Mouse (Mus musculus): ENCODE data around the gene Spaca5. TPM values are rescaled to one million over a fixed set of nuclear protein-coding genes. Genes with fewer than 3 reads are reported as not detected.

Gene Spaca5
- polyA plus RNA-seq (2015; fragmentation: Nextera tagmentation; extraction: Ambion mirVana): not detected in 2 replicates

- no peaks in the 10 kb centered on the region for H3K4me1 ChIP-seq
- H3K9ac ChIP-seq: no peak within 1 kb of the TSS
- H3K36me3 ChIP-seq (ENCODE audit: poor library complexity, severe bottlenecking): no peaks in the 10 kb centered on the region
- no peaks in the 10 kb centered on the region for H3K9me3 ChIP-seq (replicated peaks)
- H3K4me3 ChIP-seq: no peak within 1 kb of the TSS
- H3K4me2 ChIP-seq: no peak within 1 kb of the TSS
- ATAC-seq: no peak
- H3K27me3 ChIP-seq: no peaks in the 10 kb centered on the region
- H3K27ac ChIP-seq: no peak within 1 kb of the TSS
Observed at GRCm38 (mm10) chrX:21068106-21068505, at the start of gene Spaca5. TSS of gene Spaca5 (plus strand) at chrX:21068406.

GRCm38 (mm10) chrX:21061460-21061859 lies 6.7 kb upstream of the Spaca5 start:
- Histone ChIP-seq H3K4me1 (no peaks in the 10 kb centered on the region), H3K36me3 (ENCODE audit: poor library complexity, severe bottlenecking) (no peaks in the 10 kb centered on the region), H3K9me3 (replicated peaks) (no peaks in the 10 kb centered on the region), H3K27ac (no peak overlapping the region), H3K4me2 (peak overlapping the region; percentile 57), H3K27me3 (no peaks in the 10 kb centered on the region), H3K9ac (peak overlapping the region; percentile 61), H3K4me3 (peak overlapping the region; percentile 49)
- 17% methylated on average over 9 of the region's 9 CpGs for WGBS
- peak; percentile 62 for ATAC-seq

DNA sequence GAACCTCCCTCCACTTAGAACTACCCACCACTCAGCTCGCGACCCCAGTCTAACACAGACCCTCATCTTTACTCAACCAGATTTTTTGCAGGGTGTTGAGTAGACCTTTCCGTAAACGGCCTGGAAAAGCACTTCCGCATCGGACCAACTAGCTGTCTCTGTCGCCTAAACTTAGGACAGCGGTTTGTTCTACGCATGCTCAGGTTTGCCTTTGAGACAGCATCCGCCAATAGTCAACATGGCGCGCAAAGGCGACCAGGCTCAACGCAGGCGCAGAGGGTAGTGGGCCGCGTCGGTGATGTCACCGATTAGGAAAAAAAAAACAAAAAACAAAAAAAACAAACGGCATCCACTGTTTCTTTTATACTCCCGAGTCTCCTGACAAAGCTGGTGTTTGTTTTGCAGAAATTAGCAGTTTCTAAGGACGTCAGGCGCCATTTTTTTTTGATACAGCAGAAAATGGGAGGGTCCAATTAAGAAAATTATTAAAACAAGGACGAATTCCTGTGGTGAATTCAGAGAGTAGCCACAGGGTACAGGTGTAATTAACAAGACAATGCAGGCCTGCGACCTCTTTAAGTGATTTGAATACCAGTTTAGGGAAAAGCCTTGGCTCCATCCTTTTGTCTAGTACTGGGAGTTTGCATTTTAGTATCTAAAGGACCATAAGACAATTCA lies 6.2 kb upstream of the Spaca5 start, which contains the start of gene Zfp182:
Gene Zfp182, minus strand, starts transcription at position 451 of the 678 bp plus-strand sequence.
- Histone ChIP-seq H3K4me3 (peak within 1 kb of the TSS; percentile 49), H3K27me3 (no peaks in the 10 kb centered on the region), H3K27ac (no peak within 1 kb of the TSS; the same call in 1 of the 2 replicates), H3K4me2 (peak within 1 kb of the TSS; percentile 57), H3K9ac (peak within 1 kb of the TSS; percentile 61), H3K9me3 (replicated peaks) (no peaks in the 10 kb centered on the region), H3K36me3 (ENCODE audit: poor library complexity, severe bottlenecking) (no peaks in the 10 kb centered on the region), H3K4me1 (no peaks in the 10 kb centered on the region)
- 22% methylated on average over 25 of the region's 25 CpGs for WGBS
- ATAC-seq: peak; percentile 99

DNA sequence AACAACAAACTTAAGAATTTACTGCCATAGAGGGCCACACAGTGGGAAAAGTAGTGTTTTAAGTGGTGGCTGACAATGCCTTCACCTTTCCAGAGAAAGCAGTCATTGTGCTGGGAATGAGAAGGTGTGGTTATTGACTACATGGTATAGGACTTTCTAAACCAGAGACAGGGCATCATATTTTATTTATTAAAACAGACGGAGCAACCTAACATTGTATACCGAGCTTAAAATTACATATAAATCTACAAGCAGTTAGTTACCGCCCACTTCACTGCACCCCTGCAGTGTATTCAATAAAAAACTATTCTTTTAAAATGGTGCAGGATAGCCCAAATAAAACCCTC lies 5.7 kb upstream of the Spaca5 start:
- no peak overlapping the region; the same call in 1 of the 2 replicates for H3K27ac ChIP-seq

GRCm38 (mm10) chrX:21088645-21088982 lies 20.4 kb downstream of the Spaca5 start:
- no peaks in the 10 kb centered on the region for H3K9me3 ChIP-seq (replicated peaks)
- no peaks in the 10 kb centered on the region for H3K36me3 ChIP-seq (ENCODE audit: poor library complexity, severe bottlenecking)
- H3K4me2 ChIP-seq: peak overlapping the region; percentile 55
- H3K9ac ChIP-seq: peak overlapping the region; percentile 48; the same call in 1 of the 2 replicates
- 37% methylated on average over 6 of the region's 6 CpGs for WGBS
- H3K4me3 ChIP-seq: peak overlapping the region; percentile 44
- H3K27me3 ChIP-seq: no peaks in the 10 kb centered on the region
- peak overlapping the region; percentile 35; the same call in 1 of the 2 replicates for H3K27ac ChIP-seq
- H3K4me1 ChIP-seq: no peaks in the 10 kb centered on the region
- no peak; the same call in 1 of the 2 replicates for ATAC-seq

More for the DNA sequence above, 5.7 kb upstream of the Spaca5 start:
- no peak; the same call in none of the 2 replicates for ATAC-seq
- Histone ChIP-seq H3K4me1 (no peaks in the 10 kb centered on the region), H3K4me3 (peak overlapping the region; percentile 49), H3K9me3 (replicated peaks) (no peaks in the 10 kb centered on the region), H3K36me3 (ENCODE audit: poor library complexity, severe bottlenecking) (no peaks in the 10 kb centered on the region), H3K4me2 (peak overlapping the region; percentile 48), H3K9ac (no peak overlapping the region), H3K27me3 (no peaks in the 10 kb centered on the region)
- whole genome bisulfite sequencing: 71% methylated on average over 3 of the region's 3 CpGs

DNA sequence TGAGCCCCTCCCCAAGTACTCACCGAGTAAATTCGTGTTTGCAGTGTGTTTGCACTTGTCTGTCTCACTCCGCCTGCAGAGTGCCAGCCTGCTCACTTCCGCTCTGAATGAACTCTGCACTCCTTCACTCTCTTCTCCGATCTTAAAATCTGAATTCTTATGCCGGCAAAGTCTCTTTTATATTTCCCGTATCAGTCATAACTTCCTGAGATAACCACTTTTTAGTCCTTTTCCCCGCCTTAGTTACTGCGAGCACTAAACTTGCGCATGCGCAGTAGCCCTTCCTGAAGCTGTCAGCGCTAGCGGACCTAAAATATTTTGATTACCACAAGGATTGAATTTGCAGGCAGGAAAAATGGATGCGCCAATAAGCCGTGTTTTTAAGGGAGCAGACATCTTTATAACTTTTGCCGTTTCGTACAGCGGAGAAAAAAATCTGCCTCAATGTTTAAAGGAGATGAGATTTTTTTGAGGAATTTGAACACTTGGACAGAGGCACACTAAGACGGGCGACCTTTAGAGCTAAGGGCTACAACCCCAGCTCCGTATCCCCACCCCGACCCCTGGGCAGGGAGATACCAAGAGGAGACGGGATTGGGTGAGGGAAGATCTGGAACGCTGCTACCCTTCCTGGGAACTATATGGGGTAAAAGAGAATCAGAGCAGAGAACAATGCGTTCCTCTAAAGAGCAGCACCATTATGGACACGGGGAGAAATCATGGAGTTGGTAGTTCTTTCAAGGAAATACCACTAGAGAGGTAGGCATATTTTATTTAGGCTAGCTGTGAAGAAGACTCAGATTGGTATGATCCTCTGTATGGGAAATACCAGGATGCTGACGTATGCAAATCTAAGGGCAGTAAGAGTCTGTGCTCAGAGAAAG lies 21.0 kb downstream of the Spaca5 start, which contains the start of gene Zfp300:
Gene Zfp300, minus strand, starts transcription at position 545 of the 884 bp plus-strand sequence.
- Histone ChIP-seq H3K36me3 (ENCODE audit: poor library complexity, severe bottlenecking) (no peaks in the 10 kb centered on the region), H3K27ac (peak within 1 kb of the TSS; percentile 73), H3K27me3 (no peaks in the 10 kb centered on the region), H3K9ac (peak within 1 kb of the TSS; percentile 61), H3K4me3 (peak within 1 kb of the TSS; percentile 44), H3K9me3 (replicated peaks) (no peaks in the 10 kb centered on the region), H3K4me2 (peak within 1 kb of the TSS; percentile 55), H3K4me1 (no peaks in the 10 kb centered on the region)
- 17% methylated on average over 27 of the region's 27 CpGs for WGBS
- ATAC-seq: peak; percentile 94

GRCm38 (mm10) chrX:21089867-21090239 lies 21.6 kb downstream of the Spaca5 start:
- Histone ChIP-seq H3K4me1 (no peaks in the 10 kb centered on the region), H3K4me2 (peak overlapping the region; percentile 55), H3K9me3 (replicated peaks) (no peaks in the 10 kb centered on the region), H3K9ac (peak overlapping the region; percentile 61; the same call in 1 of the 2 replicates), H3K27ac (no peak overlapping the region), H3K36me3 (ENCODE audit: poor library complexity, severe bottlenecking) (no peaks in the 10 kb centered on the region), H3K4me3 (peak overlapping the region; percentile 44), H3K27me3 (no peaks in the 10 kb centered on the region)
- WGBS: 50% methylated on average over 6 of the region's 7 CpGs
- ATAC-seq: no peak

- Histone ChIP-seq H3K27ac (no peak within 1 kb of the TSS), H3K4me1 (no peaks in the 10 kb centered on the region), H3K4me2 (no peak within 1 kb of the TSS), H3K36me3 (ENCODE audit: poor library complexity, severe bottlenecking) (no peaks in the 10 kb centered on the region), H3K9me3 (replicated peaks) (no peaks in the 10 kb centered on the region; the same call in 1 of the 2 replicates), H3K4me3 (no peak within 1 kb of the TSS), H3K27me3 (no peaks in the 10 kb centered on the region), H3K9ac (no peak within 1 kb of the TSS)
- no peak for ATAC-seq
- 87% methylated on average over 4 of the region's 4 CpGs for WGBS
Observed at GRCm38 (mm10) chrX:21115520-21115919, 47.3 kb downstream of the Spaca5 start, which contains the start of gene Ssxa1. TSS of gene Ssxa1 (plus strand) at chrX:21115820.

Other genes with a start within 250 kb of the Spaca5 start
- gene Timp1, start 198.2 kb upstream of the Spaca5 start, polyA plus RNA-seq (2015; fragmentation: Nextera tagmentation; extraction: Ambion mirVana): 2.2 and 4.4 TPM in 2 replicates
- gene Syn1, start 147.4 kb upstream of the Spaca5 start, polyA plus RNA-seq (2015; fragmentation: Nextera tagmentation; extraction: Ambion mirVana): 12.2 and 13.8 TPM in 2 replicates
- gene Cfp, start 136.9 kb upstream of the Spaca5 start, polyA plus RNA-seq (2015; fragmentation: Nextera tagmentation; extraction: Ambion mirVana): 4.5 and 5.6 TPM in 2 replicates
- gene Elk1, start 117.8 kb upstream of the Spaca5 start, polyA plus RNA-seq (2015; fragmentation: Nextera tagmentation; extraction: Ambion mirVana): 20.0 TPM in 2 replicates
- 62.2 and 65.8 TPM in 2 replicates for gene Uxt, start 106.4 kb upstream of the Spaca5 start, polyA plus RNA-seq (2015; fragmentation: Nextera tagmentation; extraction: Ambion mirVana)
- 8.7 and 9.5 TPM in 2 replicates for gene Zfp182, start 6.1 kb upstream of the Spaca5 start, polyA plus RNA-seq (2015; fragmentation: Nextera tagmentation; extraction: Ambion mirVana)
- 3.1 and 3.2 TPM in 2 replicates for gene Zfp300, start 21.1 kb downstream of the Spaca5 start, polyA plus RNA-seq (2015; fragmentation: Nextera tagmentation; extraction: Ambion mirVana)
- not detected in 2 replicates for gene Ssxa1, start 47.4 kb downstream of the Spaca5 start, polyA plus RNA-seq (2015; fragmentation: Nextera tagmentation; extraction: Ambion mirVana)
- not detected in 2 replicates for gene Gm21876, start 107.2 kb downstream of the Spaca5 start, polyA plus RNA-seq (2015; fragmentation: Nextera tagmentation; extraction: Ambion mirVana)

All from forebrain, embryonic 13.5 days (tissue).